Mouse (Mus musculus) forebrain, embryonic 14.5 days (tissue): ENCODE results near the gene Zg16. TPM values are rescaled to one million over a fixed set of nuclear protein-coding genes. Genes with fewer than 3 reads are reported as not detected.

Experiments used
- ATAC-seq: fragments of 200-750 bp; cut with Nextera tagmentation; 2 replicates; pipeline ENCODE4 v1.8.0; 2017; ENCODE audit warnings: mild to moderate bottlenecking, moderate library complexity
- DNase-seq: peaks from one replicate; pipeline ENCODE4 v3.0.0-alpha.2; 2015; ENCODE audit warnings: low spot score
- H3K27ac ChIP-seq: fragments of 300-500 bp; sonication (generic); 2 replicates; pipeline ENCODE4 v1.5.1; 2014; ENCODE audit warnings: low read depth, mild to moderate bottlenecking, control low read depth, low read length, moderate library complexity
- H3K27me3 ChIP-seq: fragments of 300-500 bp; sonication (generic); replicated peaks from 2 replicates; pipeline ENCODE4 v1.6.1; 2014; ENCODE audit warnings: low read length, control low read depth, mixed read lengths; ENCODE audit not compliant: control insufficient read depth, insufficient read depth
- H3K36me3 ChIP-seq: fragments of 300-500 bp; sonication (generic); 2 replicates; pipeline ENCODE4 v1.6.1; 2014; ENCODE audit warnings: low read length, control low read depth; ENCODE audit not compliant: control insufficient read depth, insufficient read depth
- H3K4me1 ChIP-seq: fragments of 300-500 bp; sonication (generic); 2 replicates; pipeline ENCODE4 v1.6.1; 2014; ENCODE audit warnings: antibody characterized with exemption, low read length, control low read depth; ENCODE audit not compliant: control insufficient read depth, insufficient read depth
- H3K4me2 ChIP-seq: fragments of 300-500 bp; sonication (generic); 2 replicates; pipeline ENCODE4 v1.6.1; 2014; ENCODE audit warnings: mild to moderate bottlenecking, control low read depth, low read length
- H3K4me3 ChIP-seq: fragments of 300-500 bp; sonication (generic); 2 replicates; pipeline ENCODE4 v1.5.1; 2014; ENCODE audit warnings: low read depth, low read length, control low read depth
- H3K9ac ChIP-seq: fragments of 300-500 bp; sonication (generic); 2 replicates; pipeline ENCODE4 v1.6.1; 2014; ENCODE audit warnings: mild to moderate bottlenecking, low read length, control low read depth, moderate library complexity
- H3K9me3 ChIP-seq: fragments of 300-500 bp; sonication (generic); replicated peaks from 2 replicates; pipeline ENCODE4 v1.6.1; 2016; ENCODE audit warnings: low read length, control low read depth, mixed read lengths; ENCODE audit not compliant: control insufficient read depth
- WGBS: fragments of 180-500 bp; shearing (Covaris S2); extraction: QIAGEN DNeasy Blood & Tissue Kit; methylation state at CpG from one replicate; pipeline ENCODE4 v1.1.7; 2014; 5-methylcytosine and 5-hydroxymethylcytosine counted together
- polyA plus RNA-seq: library from polyadenylated mRNA; unstranded; fragments of >200 nt; fragmentation: Nextera tagmentation; extraction: Ambion mirVana; gene quantifications from 2 replicates; pipeline ENCODE4 v1.2.1, GENCODE M21; 2014

Gene Zg16
- polyA plus RNA-seq, 1 experiment from 2014 or later, result not detected

- Histone ChIP-seq H3K9ac (no peak overlapping the region), H3K27me3 (no peaks in the 10 kb centered on the region), H3K9me3 (no peaks in the 10 kb centered on the region), H3K4me2 (no peak overlapping the region), H3K4me3 (no peak overlapping the region), H3K4me1 (no peaks in the 10 kb centered on the region), H3K27ac (no peak overlapping the region), H3K36me3 (no peaks in the 10 kb centered on the region)
- ATAC-seq (no peak), DNase-seq (no peak)
- WGBS, result 66% methylated on average over 5 of the region's 5 CpGs
These were observed 32.0 kb downstream of the Zg16 start for GRCm38 (mm10) chr7:127055026-127055585.

- ATAC-seq (peak; percentile 94), DNase-seq (peak; percentile 95)
- 0 out of 2 replicates have a peak within 1 kb of the TSS, but pooled peaks have one; percentile 5 for H3K27ac ChIP-seq
- peak within 1 kb of the TSS; percentile 77 for H3K4me2 ChIP-seq
- H3K4me1 ChIP-seq, result peaks cover 6% of the 10 kb centered on the region; the same call in 1 of the 2 replicates
- H3K9me3 ChIP-seq, result no peaks in the 10 kb centered on the region
- peak within 1 kb of the TSS; percentile 84 for H3K9ac ChIP-seq
- H3K4me3 ChIP-seq, result peak within 1 kb of the TSS; percentile 75
- WGBS, result under 1% methylated on average over 52 of the region's 53 CpGs
- 0 out of 2 replicates have a peak, but pooled peaks cover 14% of the 10 kb centered on the region for H3K36me3 ChIP-seq
- H3K27me3 ChIP-seq, result no peaks in the 10 kb centered on the region
These were observed 45.1 kb downstream of the Zg16 start, which contains the start of gene Kif22 for GRCm38 (mm10) chr7:127041851-127042672. TSS of gene Kif22 (minus strand) at chr7:127042471.

GRCm38 (mm10) chr7:127031244-127031643 lies 55.9 kb downstream of the Zg16 start:
- WGBS, result 89% methylated on average over 1 of the region's 1 CpGs
- no peak overlapping the region for H3K27ac ChIP-seq
- H3K4me2 ChIP-seq, result no peak overlapping the region
- no peak overlapping the region for H3K4me3 ChIP-seq
- no peak for DNase-seq
- H3K9me3 ChIP-seq, result no peaks in the 10 kb centered on the region
- no peak overlapping the region for H3K9ac ChIP-seq
- peaks cover 6% of the 10 kb centered on the region for H3K4me1 ChIP-seq
- ATAC-seq, result no peak
- no peaks in the 10 kb centered on the region for H3K27me3 ChIP-seq
- peaks cover 65% of the 10 kb centered on the region for H3K36me3 ChIP-seq

DNA sequence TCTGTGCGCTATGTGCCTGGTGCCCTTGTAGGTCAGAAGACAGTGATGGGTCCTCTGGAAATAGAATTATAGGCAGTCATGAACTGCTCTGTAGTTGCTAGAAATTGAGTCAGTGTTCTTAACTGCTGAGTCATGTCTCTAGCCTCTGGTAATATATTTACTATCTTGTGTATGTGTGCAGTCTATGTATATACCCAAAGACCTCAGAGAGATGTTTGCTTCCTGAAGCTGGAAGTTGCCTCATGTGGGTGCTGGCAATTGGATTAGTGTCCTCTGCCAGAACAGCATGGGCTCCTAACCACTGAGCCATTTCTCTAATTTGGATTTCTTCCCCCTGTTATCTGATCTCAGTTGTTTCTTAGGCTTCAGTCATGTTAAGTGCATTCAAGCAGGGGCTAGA lies 57.0 kb downstream of the Zg16 start:
- Histone ChIP-seq H3K27ac (no peak overlapping the region), H3K9ac (no peak overlapping the region), H3K4me1 (peaks cover 6% of the 10 kb centered on the region), H3K4me2 (no peak overlapping the region), H3K9me3 (no peaks in the 10 kb centered on the region), H3K27me3 (no peaks in the 10 kb centered on the region), H3K4me3 (no peak overlapping the region), H3K36me3 (peaks cover 59% of the 10 kb centered on the region)
- WGBS, result 97% methylated on average over 1 of the region's 1 CpGs
- ATAC-seq, result no peak
- DNase-seq, result no peak

DNA sequence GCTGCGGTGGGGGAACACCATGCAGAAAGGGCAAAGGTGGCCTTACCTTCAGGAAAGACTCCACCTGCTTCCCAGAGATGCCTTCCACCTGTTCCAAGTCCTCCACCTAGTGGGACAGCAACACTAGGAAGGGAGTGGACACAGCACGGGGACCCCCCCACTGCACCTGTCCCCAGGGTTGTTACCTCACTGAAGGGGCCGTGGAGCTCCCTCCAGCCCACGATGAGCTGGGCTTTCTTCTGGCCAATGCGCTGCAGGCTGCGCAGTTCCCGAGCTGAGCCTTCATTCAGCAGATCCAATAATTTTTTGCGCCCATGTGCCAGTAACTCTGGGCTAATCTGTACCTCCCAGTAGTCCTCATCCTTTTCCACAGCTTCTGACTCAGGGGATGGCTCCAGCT lies 59.2 kb downstream of the Zg16 start:
- peak overlapping the region; percentile 97 for H3K4me3 ChIP-seq
- peaks cover 56% of the 10 kb centered on the region for H3K36me3 ChIP-seq
- H3K9me3 ChIP-seq, result no peaks in the 10 kb centered on the region
- DNase-seq, result no peak
- no peak for ATAC-seq
- 60% methylated on average over 8 of the region's 8 CpGs for WGBS
- peak overlapping the region; percentile 99 for H3K27ac ChIP-seq
- H3K9ac ChIP-seq, result peak overlapping the region; percentile 50
- no peaks in the 10 kb centered on the region for H3K27me3 ChIP-seq
- peaks cover 25% of the 10 kb centered on the region for H3K4me1 ChIP-seq
- peak overlapping the region; percentile 55 for H3K4me2 ChIP-seq

GRCm38 (mm10) chr7:127026984-127027726 lies 60.0 kb downstream of the Zg16 start, which contains the start of gene Maz:
TSS of gene Maz (minus strand) at chr7:127027037.
- DNase-seq, result peak; percentile 100
- WGBS, result under 1% methylated on average over 49 of the region's 63 CpGs
- no peaks in the 10 kb centered on the region for H3K27me3 ChIP-seq
- H3K4me3 ChIP-seq, result peak within 1 kb of the TSS; percentile 97
- peak within 1 kb of the TSS; percentile 99 for H3K9ac ChIP-seq
- peak; percentile 94 for ATAC-seq
- no peaks in the 10 kb centered on the region for H3K9me3 ChIP-seq
- peaks cover 56% of the 10 kb centered on the region for H3K36me3 ChIP-seq
- peak within 1 kb of the TSS; percentile 99 for H3K27ac ChIP-seq
- H3K4me1 ChIP-seq, result peaks cover 28% of the 10 kb centered on the region
- peak within 1 kb of the TSS; percentile 98 for H3K4me2 ChIP-seq

DNA sequence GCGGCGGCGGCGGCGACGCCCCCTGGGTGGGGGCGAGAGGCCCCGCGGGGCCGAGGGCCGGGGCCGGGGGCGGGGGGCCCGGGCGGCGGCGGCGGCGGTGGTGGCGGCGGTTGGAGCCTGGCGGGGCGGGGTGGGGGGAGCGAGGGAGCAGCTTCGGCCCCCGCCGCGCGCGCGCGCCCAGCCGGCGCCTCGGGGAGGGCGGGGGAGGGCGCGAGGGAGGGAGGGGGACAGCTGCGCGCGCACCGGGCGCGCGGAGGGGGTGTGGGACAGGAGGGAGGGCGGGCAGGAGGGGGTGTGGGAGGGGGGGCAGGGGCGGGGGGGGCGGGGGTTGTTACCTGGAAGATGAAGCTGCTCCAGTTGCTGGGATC lies 60.5 kb downstream of the Zg16 start:
- ATAC-seq, result no peak

DNA sequence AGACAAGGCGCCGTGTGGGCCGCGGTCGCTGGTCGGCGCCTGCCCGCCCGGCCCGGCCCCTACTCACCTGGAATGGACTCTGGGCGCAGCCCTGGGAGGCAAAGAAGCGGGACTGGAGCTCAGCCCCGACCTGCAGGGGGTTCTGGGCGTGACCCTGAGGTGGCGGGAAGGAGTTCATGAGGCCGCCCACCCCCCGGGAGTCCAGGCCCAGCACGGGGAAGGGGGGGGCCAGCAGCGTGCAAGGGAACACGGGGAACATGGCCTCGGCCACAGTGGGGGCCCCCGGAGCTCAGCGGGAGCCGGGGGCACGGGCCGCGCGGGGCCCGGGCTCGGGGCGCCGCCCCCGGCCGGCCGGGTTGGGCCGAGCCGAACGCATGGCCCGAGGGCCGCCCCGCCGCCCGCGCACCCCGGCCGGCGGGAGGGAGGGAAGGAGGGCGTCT lies 60.9 kb downstream of the Zg16 start:
- H3K4me1 ChIP-seq, result peaks cover 32% of the 10 kb centered on the region
- H3K36me3 ChIP-seq, result peaks cover 54% of the 10 kb centered on the region
- H3K9me3 ChIP-seq, result no peaks in the 10 kb centered on the region
- ATAC-seq, result peak; percentile 10
- 0% methylated on average over 30 of the region's 48 CpGs for WGBS
- H3K4me2 ChIP-seq, result peak overlapping the region; percentile 98
- H3K27me3 ChIP-seq, result no peaks in the 10 kb centered on the region
- H3K27ac ChIP-seq, result peak overlapping the region; percentile 99
- H3K9ac ChIP-seq, result peak overlapping the region; percentile 99
- peak; percentile 64 for DNase-seq
- peak overlapping the region; percentile 97 for H3K4me3 ChIP-seq

More for the DNA sequence above, 60.5 kb downstream of the Zg16 start:
- Histone ChIP-seq H3K4me2 (peak overlapping the region; percentile 98; the same call in 1 of the 2 replicates), H3K4me1 (peaks cover 28% of the 10 kb centered on the region), H3K4me3 (peak overlapping the region; percentile 97), H3K9me3 (no peaks in the 10 kb centered on the region), H3K36me3 (peaks cover 56% of the 10 kb centered on the region), H3K9ac (peak overlapping the region; percentile 99), H3K27ac (peak overlapping the region; percentile 99), H3K27me3 (no peaks in the 10 kb centered on the region)
- WGBS, result under 1% methylated on average over 21 of the region's 48 CpGs
- no peak for DNase-seq
